Mouse (Mus musculus) layer of hippocampus, adult 8-10 months (tissue): Measurements from ENCODE around the gene Trabd2b. TPM values are rescaled to one million over a fixed set of nuclear protein-coding genes. Genes with fewer than 3 reads are reported as not detected.

Source experiments
- DNase-seq, 2 experiments: peaks; one replicate each; pipeline ENCODE4 v3.0.0; 2022; ENCODE audit warnings: low spot score in 2 of 2
- total RNA-seq, 4 experiments: library from RNA; stranded (reverse); gene quantifications; 2 replicates each; pipeline ENCODE4 v1.2.4; 2022

Trabd2b gene
- total RNA-seq, 4 experiments from 2014 or later, result 1.8 to 2.1 (median 2.1) TPM

DNA sequence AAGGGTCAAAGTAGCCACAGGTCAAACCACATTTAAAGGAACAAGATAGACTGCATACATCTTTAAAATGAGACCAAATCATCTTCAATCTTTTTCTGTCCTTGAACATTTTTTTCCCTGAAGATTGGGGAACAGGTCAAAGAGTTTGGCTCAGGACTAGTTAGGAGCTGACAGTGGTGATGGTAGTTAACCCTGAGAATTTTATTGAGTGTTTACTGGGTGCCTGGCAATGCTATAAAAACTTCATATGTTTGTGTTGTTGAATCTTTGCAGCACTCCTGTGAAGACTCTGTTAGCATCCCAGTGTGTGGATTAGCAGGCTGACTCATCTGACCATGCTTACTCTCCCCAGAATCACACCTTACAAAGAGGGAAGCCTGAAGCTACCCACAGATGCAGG, 238.8 kb downstream of the Trabd2b start:
- DNase-seq, result no peak

DNA sequence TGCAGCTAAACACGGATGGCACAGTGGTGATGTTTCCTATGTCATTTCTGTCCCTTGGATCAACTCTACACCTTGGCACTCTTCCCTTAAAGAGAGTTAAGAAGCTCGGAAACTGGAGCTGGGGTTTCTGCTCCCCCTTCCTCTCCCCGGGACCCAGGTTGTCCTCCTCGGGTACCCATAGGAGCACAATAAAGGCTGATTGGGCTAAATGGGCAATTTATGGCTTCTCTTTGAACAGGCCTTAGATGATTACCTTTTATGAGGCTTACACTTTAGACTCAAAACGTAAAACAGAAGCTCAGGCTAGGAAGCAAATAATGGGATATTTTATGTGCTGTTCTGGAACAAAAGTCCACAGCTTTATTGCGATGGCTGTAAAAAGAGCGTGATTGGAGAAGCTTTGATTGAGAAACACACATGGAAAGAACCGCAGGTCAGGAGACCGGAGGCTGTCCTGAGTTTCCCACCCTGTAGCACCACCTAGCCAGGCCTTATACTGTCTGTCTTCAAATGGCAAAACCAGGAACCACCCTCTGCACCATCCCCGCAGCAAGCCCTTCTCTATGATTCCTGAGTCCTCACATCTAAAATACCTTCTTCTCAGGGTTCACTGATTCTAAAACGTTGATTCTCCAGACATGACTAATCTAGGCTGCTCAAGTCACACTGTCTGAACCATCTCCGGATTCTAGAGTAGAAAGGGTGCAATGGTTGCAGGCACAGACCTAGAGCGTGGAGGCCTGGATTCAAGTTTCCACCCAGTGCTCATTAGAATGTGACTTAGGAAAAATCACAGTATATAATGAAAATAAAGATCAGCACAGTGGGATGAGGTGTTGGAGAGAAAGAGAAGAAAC, 240.5 kb downstream of the Trabd2b start:
- no peak for DNase-seq

DNA sequence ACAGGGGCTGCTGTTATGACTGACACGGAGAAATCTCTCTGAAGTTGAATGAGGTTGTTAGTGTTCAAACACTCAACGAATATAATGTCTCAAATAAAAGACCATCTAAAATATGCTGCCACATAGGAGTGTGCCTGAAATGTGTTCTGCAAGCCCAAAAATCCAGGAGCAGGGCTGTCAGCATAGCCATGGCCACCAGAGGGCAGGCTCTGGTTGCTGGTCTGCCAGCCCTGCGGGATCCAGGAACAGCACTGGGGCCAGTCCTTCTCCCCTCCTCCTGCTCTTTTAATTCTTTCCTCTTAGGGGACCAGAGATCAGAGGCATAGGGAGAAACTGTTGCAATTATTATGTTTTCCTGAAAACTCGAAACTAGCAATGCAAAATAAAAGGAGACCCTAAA, 241.2 kb downstream of the Trabd2b start:
- peak in 1 of 2 experiments; percentile 76 for DNase-seq

DNA sequence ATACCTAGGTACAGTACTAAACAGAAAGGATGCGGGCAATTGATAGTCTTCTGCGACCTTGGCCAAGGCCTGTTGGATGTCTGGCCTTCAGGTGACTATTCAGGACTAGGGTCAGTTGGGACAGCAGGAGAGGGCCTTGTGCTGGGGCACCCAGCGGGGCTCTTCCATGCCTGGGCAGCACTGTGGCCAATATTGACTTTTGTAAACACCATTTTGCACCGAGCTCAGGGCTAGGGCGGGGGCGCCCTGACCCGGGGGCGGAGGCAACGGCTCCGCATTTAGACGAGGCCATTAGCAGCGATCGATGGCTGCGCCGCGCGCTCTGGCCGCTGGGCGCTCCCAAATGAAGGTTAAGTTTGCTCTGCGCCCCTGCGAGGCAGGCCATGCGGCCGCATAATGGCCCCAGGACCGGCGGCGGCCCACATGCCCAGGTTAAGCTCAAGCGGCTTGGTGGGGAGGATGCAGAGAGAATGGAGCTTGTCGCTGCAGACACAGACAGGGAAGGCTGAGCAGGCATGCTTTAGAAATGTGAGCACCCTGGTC, 242.1 kb downstream of the Trabd2b start:
- no peak for DNase-seq

DNA sequence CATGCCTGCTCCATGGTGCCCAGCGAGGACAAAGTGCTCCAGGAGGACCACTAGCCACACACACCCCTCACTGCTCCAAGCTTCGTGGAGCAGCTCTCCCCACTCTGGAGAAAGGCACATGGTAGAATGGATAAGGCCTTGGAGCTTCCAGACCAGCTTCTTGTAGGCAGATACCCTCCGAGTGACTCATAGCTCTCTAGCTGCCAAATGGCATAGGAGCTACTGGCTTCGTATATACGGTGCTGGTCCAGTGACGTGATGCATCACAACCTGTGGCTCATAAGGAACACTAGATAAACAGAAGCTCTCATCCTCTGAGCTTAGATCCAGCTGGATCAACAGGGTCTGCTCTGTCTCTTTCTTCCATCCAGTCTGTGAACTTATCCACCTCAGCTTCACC, 244.0 kb downstream of the Trabd2b start:
- DNase-seq, result no peak

DNA sequence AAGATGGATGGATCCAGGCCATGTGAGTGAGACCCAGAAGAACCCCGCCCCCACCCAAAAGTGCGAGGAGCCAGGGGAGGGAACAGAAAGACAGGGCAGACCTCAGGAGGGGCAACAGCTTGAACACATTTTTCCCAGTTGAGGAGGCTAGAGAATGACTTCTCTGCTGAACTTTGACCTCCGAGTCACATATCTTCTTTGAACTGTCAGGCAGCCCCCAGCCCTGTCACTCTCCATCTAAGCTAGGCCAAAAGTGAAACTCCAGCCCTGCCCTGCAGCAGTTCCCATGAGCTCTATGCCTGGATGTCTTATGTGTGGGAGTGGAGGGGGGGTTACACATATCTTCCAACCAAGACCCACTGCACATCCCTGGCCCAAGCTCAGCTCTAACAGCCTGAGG, 244.5 kb downstream of the Trabd2b start:
- DNase-seq, result no peak

DNA sequence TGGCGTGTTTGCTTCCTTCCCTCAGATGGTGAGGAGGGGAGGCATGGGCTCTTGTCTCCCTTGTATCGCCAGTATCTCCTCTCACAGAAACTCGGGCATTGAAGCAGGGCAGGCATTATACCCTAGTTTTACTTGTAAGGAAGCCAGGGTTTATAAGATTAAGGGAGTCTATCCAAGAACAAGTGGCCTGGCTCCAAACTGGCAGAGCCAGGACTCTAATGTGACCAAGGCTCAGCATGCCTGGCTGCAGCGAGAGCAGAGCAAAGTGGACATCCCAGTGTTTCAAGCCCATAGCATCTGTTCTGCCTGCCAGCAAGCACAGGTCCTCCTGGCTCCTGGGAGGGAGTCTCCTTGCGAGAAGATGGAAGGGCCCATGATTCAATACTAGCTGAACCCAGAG, 245.1 kb downstream of the Trabd2b start:
- no peak for DNase-seq

DNA sequence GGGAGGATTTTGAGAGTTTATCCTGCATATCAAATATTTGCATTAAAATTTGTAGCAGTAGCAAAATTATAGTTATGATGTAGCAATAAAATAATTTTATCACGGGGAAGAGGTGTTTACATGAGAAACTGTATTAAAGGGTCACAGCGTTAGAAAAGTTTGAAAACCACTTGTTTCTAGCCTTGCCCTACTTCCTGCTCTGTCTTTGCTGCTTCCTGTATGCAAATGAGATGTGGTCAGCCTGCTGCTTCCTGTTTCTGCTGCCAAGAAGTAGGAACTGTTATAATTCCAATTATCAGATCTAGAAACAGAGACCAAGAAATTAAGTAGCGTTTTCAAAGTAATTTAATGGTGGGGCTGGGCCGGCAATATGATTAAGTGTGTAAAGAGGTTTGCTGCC, 245.9 kb downstream of the Trabd2b start:
- DNase-seq, result no peak

DNA sequence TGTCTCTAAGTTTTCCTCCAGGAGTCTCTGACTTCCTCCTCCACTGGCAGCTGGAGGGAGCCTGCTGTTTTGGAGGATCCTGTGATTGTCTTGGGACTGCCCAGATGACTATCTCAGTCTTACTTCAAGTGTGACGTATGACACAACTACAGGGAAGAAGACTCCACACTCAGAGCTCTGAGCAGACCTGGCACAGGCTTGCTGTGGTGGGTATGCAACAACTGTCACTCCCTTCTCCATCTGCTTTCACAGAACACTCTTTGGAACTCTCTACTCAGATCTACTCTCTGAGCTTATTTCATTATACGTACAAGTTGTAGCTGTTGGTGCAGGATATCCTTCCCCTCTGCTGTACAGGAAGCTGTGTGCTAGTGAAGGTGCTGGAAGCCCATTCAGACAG, 251.4 kb downstream of the Trabd2b start:
- peak; percentile 39 for DNase-seq

DNA sequence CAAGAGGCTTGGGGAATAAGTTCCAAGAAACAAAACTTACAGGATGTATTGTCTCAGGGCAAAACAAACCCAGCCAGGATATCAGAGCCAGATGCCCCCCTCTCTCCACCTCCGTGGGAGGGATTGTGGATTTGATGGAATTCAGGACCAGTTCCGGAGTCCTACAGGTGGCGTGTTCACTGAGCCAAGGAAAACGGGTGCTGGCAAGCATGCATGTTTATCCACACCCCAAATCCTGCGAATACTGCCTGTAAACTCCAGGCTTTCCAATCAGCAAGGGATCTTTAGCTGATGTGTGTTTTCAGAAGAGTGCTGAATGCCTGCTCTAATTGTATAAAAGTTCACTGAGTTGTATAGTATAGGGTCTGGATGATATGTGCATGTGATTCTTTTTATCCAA, 253.4 kb downstream of the Trabd2b start:
- DNase-seq, result no peak

DNA sequence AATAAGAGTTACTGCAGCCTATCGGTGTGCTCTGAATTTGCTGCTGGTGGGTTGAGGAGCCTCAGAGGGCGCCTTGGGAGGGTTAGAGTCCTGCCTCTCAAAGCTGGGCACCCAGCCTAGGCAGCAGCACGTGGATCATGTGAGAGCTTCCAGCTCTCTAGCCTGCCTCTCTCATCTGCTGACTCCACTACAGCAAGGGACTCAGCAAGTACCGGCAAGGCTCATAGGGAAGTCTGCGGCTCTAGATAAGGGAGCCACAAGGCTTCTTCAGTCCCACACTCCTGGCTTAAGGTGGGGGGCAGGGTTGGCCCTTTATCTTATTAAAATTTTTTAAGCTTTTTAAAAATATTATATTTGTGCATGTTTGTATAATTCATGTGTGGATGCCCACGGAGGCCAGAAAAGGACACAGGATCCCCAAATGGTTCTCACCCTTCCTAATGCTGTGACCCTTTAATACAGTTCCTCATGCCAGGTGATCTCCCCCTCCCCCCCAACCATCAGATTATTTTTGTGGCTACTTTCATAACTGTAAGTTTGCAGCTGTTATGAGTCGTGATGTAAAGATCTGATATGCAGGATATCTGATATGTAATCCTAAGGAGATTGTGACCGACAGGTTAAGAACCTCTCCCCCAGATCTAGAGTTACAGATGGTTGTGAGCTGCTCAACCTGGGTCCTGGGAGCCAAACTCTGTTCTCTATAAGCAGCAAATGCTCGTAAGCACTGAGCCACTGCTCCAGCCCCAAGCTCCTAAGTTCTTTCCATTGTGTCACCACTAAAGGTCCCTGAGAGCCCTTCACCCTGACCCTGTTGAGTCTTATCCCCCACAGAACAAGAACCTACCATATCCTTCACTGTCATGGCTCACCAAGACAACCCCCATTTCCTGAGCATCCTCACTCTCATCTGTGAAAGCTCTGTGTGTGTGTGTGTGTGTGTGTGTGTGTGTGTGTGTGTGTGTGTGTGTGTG, 257.8 kb downstream of the Trabd2b start:
- no peak for DNase-seq

Other genes with a start within 250 kb of the Trabd2b start
- not detected for gene Skint11, start 243.3 kb upstream of the Trabd2b start, total RNA-seq